Mouse (Mus musculus) c-Kit-positive CD71-negative TER-119-negative erythroid progenitor cells, embryonic 14.5 days (primary cell): Measurements from ENCODE around the gene Tpst1.
A peak's percentile ranks its signal among the peaks of the same experiment; 100 is the strongest.

Source experiments
- DNase-seq: peaks from one replicate; pipeline ENCODE4 v3.0.0-alpha.2; 2013; ENCODE audit warnings: low read depth

Tpst1 gene

DNA sequence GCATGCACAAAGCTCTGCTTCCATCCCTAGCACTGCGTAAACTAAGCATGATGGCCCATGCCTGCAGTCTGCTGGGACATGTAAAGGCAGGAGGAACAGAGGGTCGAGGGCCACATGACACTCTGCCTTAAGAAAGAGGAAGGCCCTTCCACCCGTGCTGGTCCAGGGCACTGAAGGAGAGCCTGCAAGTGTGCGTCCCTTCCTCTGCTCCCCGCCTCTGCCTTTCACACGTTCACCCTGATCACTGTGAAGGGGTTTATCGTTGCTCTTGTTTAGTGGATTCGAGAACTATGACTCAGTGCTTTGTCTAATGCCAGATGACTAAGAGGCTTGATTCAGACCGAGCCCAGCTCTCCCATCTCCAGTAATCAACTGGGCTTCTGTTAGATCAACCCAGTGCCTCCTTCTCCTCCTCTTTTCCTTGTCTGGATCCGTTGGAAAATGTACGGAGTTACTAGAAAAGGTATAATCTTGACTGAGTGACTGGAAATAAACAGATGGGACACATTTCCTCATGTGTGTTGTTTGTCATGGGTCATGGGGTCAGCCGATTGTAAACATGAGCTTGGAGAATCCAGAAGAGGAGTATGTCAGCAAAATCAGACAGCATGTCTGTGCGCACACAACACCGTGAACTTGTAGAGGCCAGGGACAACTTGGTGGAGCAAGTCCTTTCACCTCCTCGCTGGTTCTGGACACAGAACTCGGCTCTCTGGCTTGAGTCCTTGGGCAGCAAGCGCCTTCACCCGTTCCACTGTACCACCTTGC, 16.7 kb downstream of the Tpst1 start:
- DNase-seq = no peak

DNA sequence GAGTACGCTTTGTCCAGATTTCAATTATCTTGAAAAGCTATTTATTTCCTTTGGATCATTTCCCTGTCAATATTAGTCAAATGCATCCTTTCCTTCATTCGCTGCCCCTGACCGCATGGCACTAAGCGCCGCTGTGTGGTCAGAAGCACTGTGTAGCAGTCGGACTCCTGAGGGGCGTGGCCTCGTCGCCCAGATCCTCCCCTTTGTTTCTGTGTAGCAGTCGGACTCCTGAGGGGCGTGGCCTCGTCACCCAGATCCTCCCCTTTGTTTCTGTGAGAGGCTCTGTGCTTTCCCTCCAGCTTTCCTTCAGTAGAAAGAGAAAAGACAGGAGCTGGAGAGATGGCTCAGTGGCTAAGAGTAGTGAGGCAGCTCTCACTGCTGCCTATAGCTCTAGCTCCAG, 23.6 kb downstream of the Tpst1 start:
- no peak for DNase-seq

DNA sequence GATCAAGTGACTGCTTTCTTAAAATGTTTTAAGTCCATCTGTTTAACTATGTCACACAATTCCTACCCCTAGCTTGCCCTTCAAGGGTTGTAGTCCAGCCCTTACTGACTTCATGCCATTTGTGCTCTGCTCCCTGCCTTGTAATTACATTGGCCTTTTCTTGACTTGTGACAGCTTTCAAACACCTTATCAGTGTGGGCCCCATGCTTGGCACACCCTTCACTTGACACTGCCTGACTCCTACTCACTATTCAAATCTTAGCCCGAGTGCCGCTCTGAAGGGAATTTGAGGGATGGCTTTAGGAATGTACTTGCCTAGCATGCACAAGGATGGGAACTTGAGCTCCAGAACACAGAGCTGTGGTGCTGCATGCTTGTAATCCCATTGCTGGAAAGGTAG, 24.7 kb downstream of the Tpst1 start:
- DNase-seq = no peak

DNA sequence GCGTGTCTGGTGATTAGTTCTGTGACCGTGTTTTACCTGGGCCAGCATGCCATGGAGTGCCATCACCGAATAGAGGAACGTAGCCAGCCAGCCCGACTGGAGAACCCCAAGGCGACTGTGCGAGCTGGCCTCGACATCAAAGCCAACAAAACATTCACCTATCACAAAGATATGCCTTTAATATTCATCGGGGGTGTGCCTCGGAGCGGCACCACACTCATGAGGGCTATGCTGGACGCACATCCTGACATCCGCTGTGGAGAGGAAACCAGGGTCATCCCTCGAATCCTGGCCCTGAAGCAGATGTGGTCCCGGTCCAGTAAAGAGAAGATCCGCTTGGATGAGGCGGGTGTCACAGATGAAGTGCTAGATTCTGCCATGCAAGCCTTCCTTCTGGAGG, 28.6 kb downstream of the Tpst1 start:
- no peak for DNase-seq

DNA sequence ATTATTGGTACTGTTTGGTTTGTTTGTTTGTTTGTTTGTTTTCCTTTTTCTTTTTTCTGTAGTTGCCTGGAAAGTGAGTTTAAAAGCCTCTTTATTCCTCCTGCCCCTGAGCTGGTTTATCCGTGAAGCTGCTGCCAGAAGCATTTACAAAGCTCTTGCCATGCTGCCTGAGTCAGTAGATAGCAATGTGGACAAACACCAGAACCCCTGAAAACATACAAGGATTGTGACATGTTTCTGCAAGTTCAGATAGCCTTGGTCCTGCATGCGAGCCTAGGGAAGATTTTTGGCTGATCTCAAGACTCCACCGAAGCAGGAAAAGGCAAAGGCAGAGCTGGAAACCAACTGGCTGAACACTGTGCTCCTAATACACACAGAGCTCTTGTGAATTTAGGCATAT, 36.2 kb downstream of the Tpst1 start:
- no peak for DNase-seq

DNA sequence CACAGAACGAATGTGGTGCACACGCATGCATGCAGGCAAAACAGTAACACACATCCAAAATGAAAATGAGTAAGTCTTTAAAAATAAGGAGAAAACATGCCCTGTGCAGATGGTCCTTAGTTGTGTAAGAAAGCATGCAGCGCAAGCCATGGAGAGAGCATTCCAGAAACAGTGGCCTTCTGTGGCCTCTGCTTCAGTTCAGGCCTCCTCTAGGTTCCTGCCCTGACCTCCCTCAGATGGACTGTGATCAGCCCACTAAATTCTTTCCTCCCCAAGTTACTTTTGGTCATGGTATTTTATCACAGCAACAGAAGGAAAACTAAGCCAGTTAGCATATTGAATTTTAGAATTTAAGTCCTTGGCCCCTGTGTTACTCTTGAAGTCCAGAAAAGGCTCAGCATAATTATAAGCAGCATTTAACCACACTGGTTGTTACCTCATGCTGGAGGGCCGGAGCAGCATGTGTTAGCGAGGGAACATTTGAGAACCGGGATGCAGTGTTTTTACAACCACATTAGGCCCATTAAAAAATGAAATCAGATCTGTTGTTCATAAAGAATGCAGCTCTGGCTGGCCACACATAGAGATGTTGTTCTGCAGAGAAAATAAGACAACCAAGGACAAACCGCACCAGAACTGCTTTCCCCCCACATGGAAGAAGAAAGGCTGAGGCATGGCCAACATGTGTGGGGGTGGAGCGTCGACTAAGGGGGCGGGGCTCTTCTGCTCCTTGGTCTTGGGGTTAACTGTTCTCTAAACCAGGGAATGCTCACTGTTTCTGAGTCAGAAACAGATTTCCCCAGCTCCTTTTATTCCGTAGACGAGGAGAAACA, 37.7 kb downstream of the Tpst1 start:
- DNase-seq = no peak

DNA sequence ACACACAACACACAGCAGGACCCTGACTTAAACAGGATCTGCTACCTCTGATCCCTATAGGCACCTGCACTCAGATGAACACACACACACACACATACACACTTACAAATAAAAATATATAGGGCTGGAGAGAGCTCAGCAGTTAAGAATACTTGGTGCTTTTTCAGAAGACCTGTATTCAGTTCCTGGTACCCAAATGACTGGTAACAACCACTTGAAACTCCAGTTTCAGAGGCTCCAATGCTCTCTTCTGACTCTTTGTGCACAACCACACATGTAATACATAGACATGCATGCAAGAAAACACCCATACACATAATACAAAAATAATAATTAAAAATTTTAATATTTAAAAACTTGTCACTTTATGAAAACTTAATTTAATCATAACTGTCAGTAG, 39.5 kb downstream of the Tpst1 start:
- DNase-seq = no peak

DNA sequence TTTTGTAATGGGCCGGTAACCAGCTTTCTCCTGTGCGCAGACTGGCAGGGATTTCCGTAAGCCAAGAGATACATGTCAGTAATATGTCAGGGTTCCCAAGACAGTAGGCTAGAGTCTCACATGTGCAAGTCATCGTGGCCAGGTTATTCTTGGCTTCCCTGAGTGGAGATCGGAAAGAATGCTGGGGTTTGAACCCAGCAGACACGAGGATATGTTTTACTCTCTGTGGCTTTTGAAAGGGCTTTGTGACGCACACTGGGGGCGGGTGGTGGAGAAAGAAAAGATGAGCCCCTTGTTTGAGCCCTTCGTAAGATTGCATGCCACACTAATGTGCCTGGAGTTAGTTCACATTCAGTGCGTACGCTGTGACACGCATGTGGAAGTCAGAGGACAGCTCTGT, 43.0 kb downstream of the Tpst1 start:
- no peak for DNase-seq

DNA sequence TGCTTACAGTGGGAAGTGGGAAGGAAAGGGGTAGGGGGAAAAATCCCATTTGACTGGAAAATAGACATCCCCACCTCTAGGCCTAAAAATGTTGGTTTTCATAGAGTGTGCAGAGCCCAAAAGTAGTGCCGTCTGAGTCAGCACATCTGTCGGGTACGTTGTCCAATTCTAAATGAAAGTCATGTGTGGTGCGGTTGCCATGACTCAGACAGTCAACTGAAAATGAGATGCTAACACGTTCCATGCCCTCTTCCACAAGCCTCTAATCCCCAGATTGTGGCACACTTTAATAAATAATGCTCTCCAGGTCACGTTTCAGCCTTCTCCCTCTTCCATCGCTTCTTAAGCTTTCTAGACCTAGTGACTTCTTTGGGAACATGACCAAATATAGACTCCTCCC, 43.7 kb downstream of the Tpst1 start:
- no peak for DNase-seq

DNA sequence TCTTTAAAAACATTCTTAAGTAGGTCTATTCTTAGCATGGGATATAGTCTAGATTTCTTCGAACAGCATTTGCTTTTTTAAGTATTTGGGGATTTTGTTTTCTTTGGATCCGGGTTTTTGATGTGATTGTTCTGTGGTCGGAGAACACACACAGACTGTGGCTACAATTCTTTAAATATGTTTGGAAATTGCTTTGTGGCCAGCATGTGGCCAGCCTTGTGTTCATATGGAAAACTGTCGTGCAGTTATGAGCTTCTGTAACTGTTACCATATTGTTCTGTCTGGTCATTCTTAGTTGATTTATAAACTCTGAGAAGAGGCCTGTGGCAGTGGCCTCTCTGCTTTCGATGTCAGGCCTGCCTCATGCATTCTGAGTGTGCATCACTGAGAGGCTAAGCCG, 44.8 kb downstream of the Tpst1 start:
- no peak for DNase-seq

DNA sequence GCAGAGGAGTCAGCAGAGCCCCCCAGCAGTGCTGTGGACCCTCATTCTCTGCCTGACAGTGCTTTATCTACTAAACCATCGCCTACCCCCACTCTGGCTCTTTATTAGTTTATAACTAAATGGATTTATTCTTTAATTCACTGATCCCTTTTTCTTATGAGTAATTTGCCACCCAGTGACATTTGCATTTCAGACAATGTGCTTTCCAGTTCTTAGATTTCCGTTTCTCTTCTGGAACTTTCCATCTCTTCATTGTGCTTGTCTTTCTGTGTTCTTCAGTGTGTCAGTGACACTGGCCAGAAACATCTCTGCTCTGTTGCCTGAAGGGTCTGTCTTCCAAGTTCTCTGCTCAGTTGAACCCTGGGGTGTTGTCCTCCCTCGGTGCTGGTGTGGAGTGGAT, 46.1 kb downstream of the Tpst1 start:
- DNase-seq = no peak

DNA sequence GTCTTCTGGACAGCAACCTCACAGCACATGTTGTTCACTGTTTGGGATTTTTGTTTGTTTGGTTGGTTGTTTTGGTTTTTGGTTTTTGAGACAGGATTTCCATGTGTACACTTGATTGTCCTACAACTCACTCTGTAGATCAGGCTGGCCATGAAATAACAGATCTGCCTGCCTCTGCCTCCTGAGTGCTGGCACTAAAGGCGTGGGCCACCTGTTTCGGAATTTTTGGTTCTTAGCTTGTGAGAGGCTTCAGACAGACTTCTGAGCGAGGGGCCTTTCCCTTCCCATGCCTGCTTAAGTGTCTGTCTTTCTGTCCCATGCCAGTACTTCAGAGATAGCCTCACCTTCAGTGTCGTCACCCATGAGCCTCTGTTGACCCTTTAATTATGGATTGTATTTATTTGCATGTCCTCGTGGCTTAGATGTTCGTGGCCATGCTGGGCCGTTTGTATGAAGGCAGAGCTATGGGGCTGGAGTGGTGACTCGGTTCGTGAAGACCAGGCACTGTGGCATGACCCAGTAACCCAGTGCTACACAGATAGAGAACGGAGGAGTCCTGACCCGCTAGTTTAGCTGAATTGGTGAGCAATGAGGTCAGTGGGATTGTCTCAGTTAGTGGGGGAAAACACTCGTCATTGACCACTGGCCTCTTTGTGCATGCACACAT, 47.1 kb downstream of the Tpst1 start:
- no peak for DNase-seq

DNA sequence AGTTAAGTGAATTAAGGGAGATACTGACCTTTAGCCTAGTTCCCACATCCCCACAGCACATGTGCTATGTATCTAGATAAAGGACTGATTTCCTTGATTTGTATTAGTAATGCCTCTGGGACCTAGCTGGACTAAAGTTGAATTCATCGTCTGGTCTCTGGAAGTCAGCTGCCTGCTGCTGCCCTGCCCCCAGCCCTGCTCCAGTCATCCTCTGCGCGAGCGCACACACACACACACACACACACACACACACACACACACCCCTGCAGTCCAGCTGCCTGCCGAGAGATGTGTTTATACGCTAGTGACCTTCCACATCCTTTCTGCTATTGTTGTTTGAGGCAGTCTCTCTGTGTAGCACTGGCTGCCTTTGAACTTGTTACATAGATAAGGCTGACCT, 47.8 kb downstream of the Tpst1 start:
- no peak for DNase-seq

DNA sequence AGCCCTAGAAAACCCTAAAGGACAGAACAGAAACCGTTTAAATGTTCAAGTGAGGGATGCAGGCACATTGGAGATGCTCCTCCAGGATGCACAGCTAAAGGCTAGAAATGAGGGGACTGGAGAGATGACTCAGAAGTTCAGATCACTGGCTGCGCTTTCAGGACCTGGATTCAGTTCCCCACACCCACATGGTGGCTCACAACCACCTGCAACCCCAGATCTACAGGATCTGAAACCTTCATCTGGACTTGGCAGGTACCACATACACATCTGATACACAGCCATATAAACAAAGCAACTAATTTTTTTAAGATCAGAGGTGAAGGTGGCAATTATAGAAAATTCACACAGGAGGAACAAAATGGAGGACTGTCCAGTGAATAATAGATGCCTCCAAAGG, 49.2 kb downstream of the Tpst1 start:
- DNase-seq = no peak

DNA sequence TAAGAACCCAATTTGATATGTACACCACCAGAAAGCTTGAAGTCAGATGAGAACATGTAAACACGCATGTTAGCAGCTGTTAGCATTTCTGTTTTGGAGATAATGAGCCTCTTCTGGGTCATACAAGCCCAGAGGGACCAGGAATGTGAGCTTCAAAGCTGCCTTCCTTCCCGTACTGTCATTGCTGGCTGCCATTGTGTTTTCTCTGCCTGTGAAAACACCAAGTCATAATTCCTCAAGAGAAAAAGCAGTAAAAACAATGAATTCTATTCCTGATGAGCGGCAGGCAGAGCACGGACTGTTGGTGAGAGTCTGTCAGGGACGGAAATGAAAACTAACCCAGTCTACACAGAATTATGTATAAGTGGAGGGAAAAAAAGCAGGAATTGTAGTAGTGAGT, 51.1 kb downstream of the Tpst1 start:
- no peak for DNase-seq

DNA sequence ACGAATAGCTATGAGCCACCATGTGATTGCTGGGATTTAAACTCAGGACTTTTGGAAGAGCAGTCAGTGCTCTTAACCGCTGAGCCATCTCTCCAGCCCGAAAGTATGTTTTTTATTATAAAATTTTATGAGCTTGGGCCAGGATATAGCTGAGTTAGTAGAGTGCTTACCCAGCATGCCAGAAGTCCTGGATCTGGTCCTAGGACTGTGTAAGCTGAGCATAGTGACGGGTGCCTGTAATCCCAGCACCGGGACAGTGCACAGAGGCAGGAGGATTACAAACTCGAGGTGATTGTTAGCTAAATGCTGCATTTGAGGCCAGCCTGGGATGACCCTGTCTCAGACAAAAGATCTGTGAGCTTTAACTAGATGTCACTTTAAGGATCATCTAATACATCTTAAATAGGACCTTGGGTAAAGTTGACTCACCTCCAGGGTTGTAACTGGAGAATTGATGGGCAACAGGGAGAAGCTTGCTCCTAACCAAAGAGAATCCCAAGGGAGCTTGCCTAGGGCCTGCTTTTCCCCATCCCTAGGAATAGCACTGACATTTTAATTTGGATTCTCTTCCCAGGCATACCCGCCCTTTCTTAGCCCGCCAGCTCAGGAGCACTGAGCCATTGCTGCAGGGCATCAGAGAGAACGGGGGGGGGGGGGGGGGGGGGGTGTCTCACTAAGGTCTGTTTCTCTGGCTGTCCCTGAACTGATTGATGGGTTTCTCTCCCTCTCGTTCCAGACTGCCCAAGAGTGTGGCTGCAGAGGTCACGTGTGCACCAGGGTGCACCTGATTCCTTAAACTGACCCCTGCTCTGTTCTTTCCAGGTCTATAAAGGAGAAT, 55.8 kb downstream of the Tpst1 start:
- DNase-seq = no peak

DNA sequence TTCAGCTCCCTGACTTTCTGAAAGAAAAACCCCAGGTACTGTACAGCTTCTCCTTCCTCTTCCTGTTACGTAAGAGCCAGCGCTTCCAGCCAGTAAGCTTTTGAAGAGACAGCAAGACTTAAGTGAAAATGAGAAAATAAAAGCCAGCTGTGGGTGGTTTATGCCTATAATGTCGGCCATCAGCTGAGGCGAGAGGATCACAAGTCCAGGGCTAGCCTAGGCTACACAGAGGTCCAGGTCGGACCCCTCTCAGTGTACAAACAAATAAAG, 56.3 kb downstream of the Tpst1 start:
- DNase-seq = no peak

DNA sequence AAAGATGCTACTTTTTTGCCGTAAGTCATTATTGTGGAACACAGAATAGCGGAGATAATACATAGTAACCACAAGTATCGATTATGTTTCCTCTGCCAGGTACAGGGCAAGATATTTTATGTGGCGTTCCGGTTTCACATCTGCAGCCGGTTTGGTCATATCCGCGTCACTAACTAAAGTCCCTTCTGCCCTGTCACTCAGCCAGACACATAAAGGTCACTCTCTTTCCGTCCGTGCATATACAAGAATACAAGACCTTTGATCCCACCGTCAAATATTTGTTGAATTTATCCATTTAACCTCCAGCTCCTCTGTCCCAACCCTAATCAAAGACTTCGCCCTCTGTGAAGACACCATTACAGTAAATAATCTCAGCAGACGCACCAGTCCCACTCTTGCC, 63.5 kb downstream of the Tpst1 start:
- no peak for DNase-seq

DNA sequence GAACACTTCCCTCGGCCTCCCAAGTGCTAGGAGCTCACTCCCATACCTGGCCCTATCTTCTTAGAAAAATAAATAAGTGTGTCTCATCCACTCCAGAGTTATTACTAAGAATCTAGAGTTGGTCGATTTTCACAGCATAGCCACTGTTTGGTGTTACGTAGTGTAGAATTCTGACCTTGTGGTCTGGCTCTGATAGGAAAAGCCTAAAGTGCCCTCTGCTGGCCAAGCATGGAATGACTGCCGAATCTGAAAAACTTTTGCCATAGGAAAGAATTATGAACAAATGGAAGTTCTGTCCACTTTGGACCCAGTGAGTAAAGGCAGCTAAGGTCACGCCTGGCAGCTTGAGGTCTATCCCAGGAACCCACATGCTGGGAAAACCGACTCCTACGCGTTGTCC, 66.3 kb downstream of the Tpst1 start:
- DNase-seq = peak; percentile 66

DNA sequence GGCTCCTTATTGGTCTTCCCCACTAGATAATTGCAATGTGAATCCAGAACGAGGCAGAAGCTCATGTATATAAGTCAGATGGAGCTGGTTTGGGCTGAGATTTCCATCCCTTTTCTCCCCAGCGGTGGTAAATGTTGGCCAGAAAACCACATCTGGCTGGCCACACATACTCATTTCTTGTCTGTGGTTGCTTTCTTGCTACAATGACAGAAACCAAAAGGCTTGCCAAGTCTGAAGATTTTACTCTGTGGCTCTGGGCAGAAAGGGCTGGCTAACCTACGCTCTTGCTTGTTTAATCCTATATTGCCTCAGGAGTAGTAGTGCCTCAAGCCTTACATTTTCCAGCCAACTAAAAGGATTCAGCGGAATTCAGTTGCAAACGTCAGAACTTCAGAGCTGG, 68.0 kb downstream of the Tpst1 start:
- DNase-seq = no peak

DNA sequence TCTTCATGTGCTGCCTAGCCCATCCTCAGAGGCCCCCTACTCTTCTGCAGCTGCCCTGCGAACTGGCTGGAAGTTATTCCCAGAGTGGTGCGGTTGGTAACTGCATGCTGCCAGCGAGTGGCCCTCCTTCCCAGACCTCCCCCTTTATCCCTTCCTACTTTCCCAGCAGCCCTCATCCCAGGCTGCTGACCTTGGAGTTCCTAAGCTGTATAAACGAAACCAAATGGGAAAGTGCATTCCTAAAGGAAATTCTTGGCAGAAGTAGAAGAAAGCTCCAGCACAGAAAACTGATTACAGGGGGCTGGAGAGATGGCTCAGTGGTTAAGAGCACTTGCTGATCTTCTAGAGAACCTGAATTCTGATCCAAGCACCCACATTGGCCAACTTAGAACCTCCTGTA, 68.9 kb downstream of the Tpst1 start:
- no peak for DNase-seq

DNA sequence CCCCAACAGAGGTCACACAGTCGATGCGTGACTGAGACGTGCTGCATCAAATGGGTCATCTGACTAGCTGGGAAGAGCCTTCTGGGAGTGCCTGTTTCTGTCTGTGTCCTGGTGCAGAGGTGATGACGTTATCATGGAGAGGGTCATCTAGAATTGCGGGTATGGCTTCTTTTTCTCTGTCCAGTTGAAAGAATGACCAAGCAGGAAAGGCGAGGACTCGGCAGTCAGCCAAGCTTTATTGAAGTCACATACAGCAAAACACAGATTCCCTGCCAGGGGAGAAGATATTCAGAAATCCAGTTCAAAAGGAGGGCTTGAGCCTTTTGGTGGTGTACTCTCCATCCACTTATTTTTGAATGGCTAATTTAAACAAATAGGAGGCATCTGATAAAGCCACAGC, 70.0 kb downstream of the Tpst1 start:
- no peak for DNase-seq

DNA sequence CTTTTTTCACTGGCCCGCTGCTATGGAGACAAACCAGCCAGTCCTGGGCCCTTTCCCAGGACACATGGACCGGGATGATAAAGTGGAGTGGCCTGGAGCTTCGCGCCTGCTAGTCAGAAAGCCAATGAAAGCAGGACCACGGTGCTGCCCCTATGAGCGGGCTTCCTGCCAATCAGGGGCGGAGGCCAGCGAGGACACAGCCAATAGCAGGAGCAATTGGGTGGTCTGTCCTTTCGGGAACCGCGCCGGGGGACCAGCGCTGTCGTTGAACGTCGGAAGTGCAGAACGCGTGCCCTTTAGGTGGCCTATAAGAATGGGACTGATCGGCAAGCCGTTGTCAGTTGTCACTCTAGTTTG, 70.8 kb downstream of the Tpst1 start:
- no peak for DNase-seq
